Mouse (Mus musculus): Measurements from ENCODE around the gene Mrps15.

- TF ChIP-seq CTCF (IDR thresholded peaks at IDR 0.05) (no peak), EP300 (IDR thresholded peaks at IDR 0.05) (no peak)
These were observed 45.2 kb upstream of the Mrps15 start for GRCm38 (mm10) chr4:126001311-126002199.

Data from lung, postnatal 0 days (tissue).